Mouse (Mus musculus): ENCODE data around the gene Pla2g12b.

DNA sequence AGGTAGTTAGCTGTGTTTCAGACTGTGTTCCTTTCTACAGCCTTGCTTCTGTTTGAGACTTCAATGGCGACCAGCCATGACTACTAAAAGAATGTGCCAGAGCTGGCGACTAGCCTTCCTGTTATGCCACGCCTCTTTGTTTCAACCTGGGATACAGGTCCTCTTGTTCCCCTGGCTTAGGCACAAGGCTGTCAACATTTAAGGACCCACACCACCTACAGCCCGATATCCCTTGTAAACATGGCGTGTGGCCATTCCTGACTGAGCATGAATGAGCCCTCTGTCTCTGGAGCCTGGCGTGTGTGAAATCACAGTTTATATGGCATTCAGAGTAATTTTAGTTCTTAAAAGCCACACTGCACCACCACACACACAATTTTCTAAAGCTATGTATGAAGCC is 58.8 kb downstream of the Pla2g12b start:
- TF ChIP-seq CTCF (IDR thresholded peaks at IDR 0.05; ENCODE audit: control insufficient read depth, insufficient read depth, insufficient replicate concordance, low read depth, low read length): no peak
- no peak for TF ChIP-seq POLR2A (IDR thresholded peaks at IDR 0.05; ENCODE audit: control insufficient read depth, low read depth, low read length)

All from testis, adult 2 months (tissue).